Mouse (Mus musculus): ENCODE results near the gene Vwa3b.

Gene Vwa3b

GRCm38 (mm10) chr1:37130012-37130570 lies 103.7 kb downstream of the Vwa3b start:
- DNase-seq: no peak

- DNase-seq: no peak
Observed at GRCm38 (mm10) chr1:37131146-37131545, 104.8 kb downstream of the Vwa3b start.

GRCm38 (mm10) chr1:37132433-37132832 lies 106.0 kb downstream of the Vwa3b start:
- no peak for DNase-seq

- DNase-seq: no peak
Observed at GRCm38 (mm10) chr1:37145966-37146365, 119.6 kb downstream of the Vwa3b start.

- DNase-seq: no peak
Observed at GRCm38 (mm10) chr1:37149866-37150265, 123.5 kb downstream of the Vwa3b start.

GRCm38 (mm10) chr1:37151896-37152295 lies 125.5 kb downstream of the Vwa3b start:
- peak; percentile 25 for DNase-seq

- DNase-seq: no peak
Observed at GRCm38 (mm10) chr1:37166066-37166465, 139.7 kb downstream of the Vwa3b start.

- no peak for DNase-seq
Observed at GRCm38 (mm10) chr1:37167918-37168317, 141.5 kb downstream of the Vwa3b start.

GRCm38 (mm10) chr1:37177874-37178273 lies 151.5 kb downstream of the Vwa3b start:
- DNase-seq: no peak

GRCm38 (mm10) chr1:37179852-37180251 lies 153.5 kb downstream of the Vwa3b start:
- no peak for DNase-seq

GRCm38 (mm10) chr1:37187050-37187449 lies 160.7 kb downstream of the Vwa3b start:
- DNase-seq: no peak

- DNase-seq: no peak
Observed at GRCm38 (mm10) chr1:37194607-37195006, 168.2 kb downstream of the Vwa3b start.

- DNase-seq: no peak
Observed at GRCm38 (mm10) chr1:37201406-37201805, 175.0 kb downstream of the Vwa3b start.

- no peak for DNase-seq
Observed at GRCm38 (mm10) chr1:37207743-37208142, 181.3 kb downstream of the Vwa3b start.

- DNase-seq: no peak
Observed at GRCm38 (mm10) chr1:37212375-37212774, 186.0 kb downstream of the Vwa3b start.

GRCm38 (mm10) chr1:37214144-37214543 lies 187.7 kb downstream of the Vwa3b start, which contains the start of gene Cnga3:
Gene Cnga3, plus strand, starts transcription at chr1:37214434.
- no peak for DNase-seq

GRCm38 (mm10) chr1:37218386-37218785 lies 192.0 kb downstream of the Vwa3b start:
- DNase-seq: peak; percentile 78

GRCm38 (mm10) chr1:37219593-37219992 lies 193.2 kb downstream of the Vwa3b start:
- no peak for DNase-seq

GRCm38 (mm10) chr1:37220134-37220907 lies 193.9 kb downstream of the Vwa3b start:
- DNase-seq: peak; percentile 23

- no peak for DNase-seq
Observed at GRCm38 (mm10) chr1:37222002-37222401, 195.6 kb downstream of the Vwa3b start.

- DNase-seq: no peak
Observed at GRCm38 (mm10) chr1:37230404-37230803, 204.0 kb downstream of the Vwa3b start.

- no peak for DNase-seq
Observed at GRCm38 (mm10) chr1:37231295-37231701, 204.9 kb downstream of the Vwa3b start.
